Mouse (Mus musculus) hindbrain, embryonic 16.5 days (tissue): ENCODE results near the gene Tmem240. TPM values are rescaled to one million over a fixed set of nuclear protein-coding genes. Genes with fewer than 3 reads are reported as not detected.

Experiments used
- ATAC-seq: fragments of 200-750 bp; cut with Nextera tagmentation; 2 replicates; pipeline ENCODE4 v1.8.0; 2017; ENCODE audit warnings: moderate TSS enrichment, moderate library complexity
- H3K27ac ChIP-seq: fragments of 300-500 bp; sonication (generic); 2 replicates; pipeline ENCODE4 v1.5.1; 2014; ENCODE audit warnings: low read depth, mild to moderate bottlenecking, control low read depth, low read length, moderate library complexity
- H3K27me3 ChIP-seq: fragments of 300-500 bp; sonication (generic); replicated peaks from 2 replicates; pipeline ENCODE4 v1.6.1; 2014; ENCODE audit warnings: low read length; ENCODE audit not compliant: control insufficient read depth, insufficient read depth
- H3K36me3 ChIP-seq: fragments of 300-500 bp; sonication (generic); 2 replicates; pipeline ENCODE4 v1.6.1; 2014; ENCODE audit warnings: mild to moderate bottlenecking, low read length, moderate library complexity, mixed read lengths; ENCODE audit not compliant: control insufficient read depth, insufficient read depth
- H3K4me1 ChIP-seq: fragments of 300-500 bp; sonication (generic); 2 replicates; pipeline ENCODE4 v1.6.1; 2014; ENCODE audit warnings: low read depth, low read length; ENCODE audit not compliant: control insufficient read depth, insufficient read depth
- H3K4me2 ChIP-seq: fragments of 300-500 bp; sonication (generic); 2 replicates; pipeline ENCODE4 v1.6.1; 2014; ENCODE audit warnings: mild to moderate bottlenecking, low read length, control low read depth, moderate library complexity
- H3K4me3 ChIP-seq: fragments of 300-500 bp; sonication (generic); 2 replicates; pipeline ENCODE4 v1.5.1; 2014; ENCODE audit warnings: mild to moderate bottlenecking, low read length, control low read depth, moderate library complexity
- H3K9ac ChIP-seq: fragments of 300-500 bp; sonication (generic); 2 replicates; pipeline ENCODE4 v1.6.1; 2014; ENCODE audit warnings: low read depth, mild to moderate bottlenecking, control low read depth, low read length, moderate library complexity
- H3K9me3 ChIP-seq: fragments of 300-500 bp; sonication (generic); 2 replicates; pipeline ENCODE4 v1.6.1; 2014; ENCODE audit warnings: mild to moderate bottlenecking, low read length, moderate library complexity; ENCODE audit not compliant: control insufficient read depth
- WGBS: fragments of 180-500 bp; shearing (Covaris S2); extraction: QIAGEN DNeasy Blood & Tissue Kit; methylation state at CpG from one replicate; pipeline ENCODE4 v1.1.7; 2014; 5-methylcytosine and 5-hydroxymethylcytosine counted together
- polyA plus RNA-seq: library from polyadenylated mRNA; unstranded; fragments of >200 nt; fragmentation: Nextera tagmentation; extraction: Ambion mirVana; gene quantifications from 2 replicates; pipeline ENCODE4 v1.2.1, GENCODE M21; 2015

Gene Tmem240
- polyA plus RNA-seq, 1 experiment from 2014 or later, result 17.4 TPM

DNA sequence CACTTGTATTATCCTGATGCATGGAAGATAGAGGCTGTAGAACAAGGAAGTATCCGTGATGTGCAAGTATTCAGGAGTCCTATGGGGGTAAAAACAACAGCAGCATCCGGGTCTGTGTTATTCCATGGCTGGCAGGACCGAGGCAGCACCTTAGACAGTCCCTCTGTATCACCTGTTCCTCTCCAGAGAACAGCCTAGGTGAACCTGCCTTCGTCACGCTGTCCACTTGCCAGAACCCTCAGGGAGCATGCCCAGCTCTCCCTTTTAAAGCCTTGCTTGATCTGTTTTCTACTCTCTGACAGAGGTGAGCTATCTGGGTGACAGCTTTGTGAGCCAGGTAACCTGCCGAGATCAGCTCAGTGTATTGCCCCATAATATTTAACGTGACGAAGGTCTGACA is 9.9 kb downstream of the Tmem240 start:
- no peak for ATAC-seq
- WGBS, result 95% methylated on average over 8 of the region's 8 CpGs
- peaks cover 40% of the 10 kb centered on the region for H3K36me3 ChIP-seq

DNA sequence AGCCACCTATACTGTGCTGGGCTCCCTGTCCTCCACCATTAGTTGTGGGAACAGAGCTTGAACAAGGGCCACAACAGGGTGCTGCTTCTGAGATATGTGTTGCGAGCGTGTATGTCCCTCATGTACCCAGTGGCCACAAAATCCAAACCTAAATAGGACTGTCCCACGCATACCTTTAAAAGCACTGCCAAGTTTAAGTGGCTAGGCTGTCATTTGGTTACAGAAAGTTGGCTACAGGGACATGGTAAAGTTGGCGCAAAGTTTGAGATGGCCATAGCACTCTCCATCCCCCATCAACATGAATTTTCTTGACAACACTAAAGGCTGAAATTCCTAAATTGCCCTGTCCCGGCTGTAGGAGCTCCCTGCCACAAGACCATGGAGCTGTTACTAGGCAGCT is 10.5 kb downstream of the Tmem240 start:
- no peak overlapping the region for H3K27ac ChIP-seq
- H3K36me3 ChIP-seq, result peaks cover 40% of the 10 kb centered on the region
- ATAC-seq, result no peak
- WGBS, result 96% methylated on average over 5 of the region's 5 CpGs
- H3K27me3 ChIP-seq, result no peaks in the 10 kb centered on the region
- no peaks in the 10 kb centered on the region for H3K4me1 ChIP-seq
- H3K4me2 ChIP-seq, result no peak overlapping the region
- no peak overlapping the region for H3K9ac ChIP-seq
- no peaks in the 10 kb centered on the region for H3K9me3 ChIP-seq
- no peak overlapping the region for H3K4me3 ChIP-seq

More for the DNA sequence above, 9.9 kb downstream of the Tmem240 start:
- H3K9me3 ChIP-seq, result no peaks in the 10 kb centered on the region
- no peaks in the 10 kb centered on the region for H3K27me3 ChIP-seq
- H3K27ac ChIP-seq, result no peak overlapping the region
- no peak overlapping the region for H3K4me3 ChIP-seq
- no peaks in the 10 kb centered on the region for H3K4me1 ChIP-seq
- H3K4me2 ChIP-seq, result no peak overlapping the region
- H3K9ac ChIP-seq, result no peak overlapping the region

DNA sequence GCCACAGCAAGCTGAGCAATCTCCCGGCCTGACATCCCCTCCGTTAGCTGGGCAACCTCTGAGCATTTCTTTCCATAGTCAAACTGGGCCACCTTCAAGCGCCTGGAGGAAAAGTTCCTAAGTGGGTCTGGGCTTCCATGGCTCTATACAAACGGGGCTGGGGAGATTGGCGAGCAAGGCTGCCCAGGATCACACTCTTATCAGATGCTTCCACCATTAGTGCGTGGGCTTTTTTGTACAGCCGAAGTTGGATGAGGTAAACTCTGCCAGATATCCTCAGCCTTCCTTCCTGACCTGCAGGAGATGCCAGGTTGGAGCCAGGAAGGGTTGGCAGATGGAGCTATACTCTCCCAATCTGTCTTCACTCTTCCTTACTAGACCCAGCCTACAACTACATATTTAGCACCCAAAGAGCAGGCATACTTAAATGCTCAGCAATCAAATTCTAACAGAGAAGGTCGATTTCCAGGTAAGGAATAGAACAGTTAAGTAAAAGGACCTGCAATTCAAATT is 11.5 kb downstream of the Tmem240 start:
- no peak for ATAC-seq
- 89% methylated on average over 8 of the region's 8 CpGs for WGBS
- Histone ChIP-seq H3K9me3 (no peaks in the 10 kb centered on the region), H3K27ac (no peak overlapping the region), H3K4me1 (no peaks in the 10 kb centered on the region), H3K4me2 (no peak overlapping the region), H3K36me3 (peaks cover 33% of the 10 kb centered on the region), H3K9ac (no peak overlapping the region), H3K27me3 (no peaks in the 10 kb centered on the region), H3K4me3 (no peak overlapping the region)

DNA sequence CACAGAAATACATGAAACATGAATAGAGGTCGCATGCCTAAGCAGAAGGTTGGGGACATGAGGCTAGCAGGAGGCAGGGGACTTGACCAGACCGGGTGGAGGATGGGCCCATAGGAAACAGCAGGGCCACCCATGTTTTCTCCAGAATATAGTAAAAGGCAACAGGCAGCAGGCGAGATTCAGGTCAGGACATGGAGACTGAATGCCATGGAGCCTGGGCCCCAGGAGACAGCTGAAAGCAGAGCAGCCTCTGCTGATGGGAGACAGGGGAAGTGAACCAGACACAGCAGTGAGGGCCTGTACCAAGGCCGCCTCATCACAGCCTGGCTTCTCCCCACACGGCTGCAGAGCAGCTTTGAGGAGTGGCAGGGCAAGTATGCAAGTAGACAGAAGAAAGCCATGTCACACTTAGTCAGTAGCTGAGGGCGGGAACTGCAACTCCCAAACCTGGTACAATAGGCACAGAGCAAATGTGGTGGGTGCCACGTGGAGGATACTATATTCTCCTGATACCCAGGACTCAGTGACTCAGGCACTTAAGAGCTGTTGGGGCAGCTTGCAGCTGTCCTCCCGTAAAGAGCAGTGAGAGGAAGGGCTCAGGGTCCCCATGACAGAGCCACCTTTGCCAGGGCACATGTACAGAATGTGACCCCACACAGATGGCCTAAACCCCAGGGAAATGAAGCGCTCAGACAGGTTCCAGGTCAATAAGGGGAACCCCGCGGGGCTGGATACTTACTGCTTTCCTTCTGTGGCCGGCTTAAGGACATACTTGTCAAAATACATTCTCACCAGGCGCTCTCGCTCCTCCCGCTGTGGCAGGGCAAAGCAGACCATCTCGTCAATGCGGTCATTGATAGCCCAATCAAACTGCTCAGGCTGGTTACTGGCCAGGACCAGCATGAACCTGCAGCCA is 12.2 kb downstream of the Tmem240 start:
- no peak overlapping the region for H3K27ac ChIP-seq
- ATAC-seq, result no peak
- no peaks in the 10 kb centered on the region for H3K9me3 ChIP-seq
- no peaks in the 10 kb centered on the region for H3K4me1 ChIP-seq
- H3K4me2 ChIP-seq, result no peak overlapping the region
- H3K36me3 ChIP-seq, result peaks cover 30% of the 10 kb centered on the region
- H3K27me3 ChIP-seq, result no peaks in the 10 kb centered on the region
- no peak overlapping the region for H3K4me3 ChIP-seq
- no peak overlapping the region for H3K9ac ChIP-seq
- 88% methylated on average over 17 of the region's 17 CpGs for WGBS

DNA sequence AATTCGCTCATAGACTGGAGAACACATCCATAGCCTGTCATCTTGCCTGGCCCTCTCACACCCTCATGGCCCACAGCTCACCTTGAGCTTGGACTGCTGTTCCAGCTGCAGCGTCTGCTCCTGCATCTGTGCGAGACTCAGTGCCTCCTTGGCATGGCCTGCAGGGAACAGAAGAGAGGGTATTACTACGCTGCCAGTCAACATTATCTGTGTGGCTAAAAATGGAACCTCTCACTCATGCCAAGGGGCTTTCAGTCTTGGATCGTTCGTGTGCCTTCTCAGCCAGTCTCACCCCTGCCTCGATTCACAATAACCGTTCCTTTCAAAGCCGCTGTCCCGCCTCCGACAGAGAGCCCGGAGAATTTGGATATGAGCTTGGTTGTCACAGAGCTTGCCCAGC is 22.4 kb downstream of the Tmem240 start:
- no peak overlapping the region for H3K4me3 ChIP-seq
- H3K9me3 ChIP-seq, result no peaks in the 10 kb centered on the region
- peaks cover 37% of the 10 kb centered on the region for H3K36me3 ChIP-seq
- no peak for ATAC-seq
- no peak overlapping the region for H3K27ac ChIP-seq
- 88% methylated on average over 12 of the region's 12 CpGs for WGBS
- no peak overlapping the region for H3K4me2 ChIP-seq
- no peaks in the 10 kb centered on the region for H3K27me3 ChIP-seq
- H3K9ac ChIP-seq, result no peak overlapping the region
- H3K4me1 ChIP-seq, result peaks cover 24% of the 10 kb centered on the region

DNA sequence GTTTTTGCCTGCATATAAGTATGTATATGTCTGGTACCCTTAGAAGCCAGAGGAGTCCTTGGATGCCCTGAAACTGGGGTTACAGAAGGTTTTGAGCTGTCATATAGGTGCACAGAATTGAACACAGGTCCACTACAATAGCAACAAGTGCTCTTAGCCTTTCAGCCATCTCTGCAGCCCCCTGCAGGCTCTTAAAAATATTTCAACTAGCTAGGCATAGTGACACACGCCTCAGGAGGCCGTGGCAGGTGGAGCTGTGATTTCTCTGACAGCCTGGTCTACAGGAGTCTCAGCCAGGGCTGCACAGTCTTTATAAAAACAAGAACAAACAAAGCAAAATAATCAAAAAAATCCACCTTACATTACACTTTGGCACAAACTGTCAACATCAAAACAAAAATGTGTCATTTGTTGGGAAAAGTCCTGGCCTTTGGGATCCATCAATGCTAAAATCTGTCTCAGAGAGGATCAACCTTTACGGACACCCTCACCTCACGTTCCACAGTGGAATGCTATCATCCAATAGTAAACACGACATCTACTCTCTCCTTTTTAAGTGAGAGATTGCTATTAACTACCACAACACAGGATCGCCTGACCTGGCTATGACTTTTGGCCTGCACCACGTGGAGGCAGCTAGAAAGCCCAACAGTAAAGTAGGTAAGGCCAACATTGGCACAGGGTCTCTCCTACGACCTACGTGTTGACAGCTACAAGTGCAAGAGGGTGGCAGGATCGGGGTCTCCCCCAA is 25.4 kb downstream of the Tmem240 start:
- ATAC-seq, result no peak
- H3K4me1 ChIP-seq, result peaks cover 24% of the 10 kb centered on the region
- H3K9ac ChIP-seq, result peak overlapping the region; percentile 83
- peak overlapping the region; percentile 98 for H3K4me2 ChIP-seq
- H3K4me3 ChIP-seq, result peak overlapping the region; percentile 79
- H3K27me3 ChIP-seq, result no peaks in the 10 kb centered on the region
- H3K9me3 ChIP-seq, result no peaks in the 10 kb centered on the region
- peak overlapping the region; percentile 63; the same call in 1 of the 2 replicates for H3K27ac ChIP-seq
- H3K36me3 ChIP-seq, result peaks cover 14% of the 10 kb centered on the region
- WGBS, result 4% methylated on average over 10 of the region's 10 CpGs

DNA sequence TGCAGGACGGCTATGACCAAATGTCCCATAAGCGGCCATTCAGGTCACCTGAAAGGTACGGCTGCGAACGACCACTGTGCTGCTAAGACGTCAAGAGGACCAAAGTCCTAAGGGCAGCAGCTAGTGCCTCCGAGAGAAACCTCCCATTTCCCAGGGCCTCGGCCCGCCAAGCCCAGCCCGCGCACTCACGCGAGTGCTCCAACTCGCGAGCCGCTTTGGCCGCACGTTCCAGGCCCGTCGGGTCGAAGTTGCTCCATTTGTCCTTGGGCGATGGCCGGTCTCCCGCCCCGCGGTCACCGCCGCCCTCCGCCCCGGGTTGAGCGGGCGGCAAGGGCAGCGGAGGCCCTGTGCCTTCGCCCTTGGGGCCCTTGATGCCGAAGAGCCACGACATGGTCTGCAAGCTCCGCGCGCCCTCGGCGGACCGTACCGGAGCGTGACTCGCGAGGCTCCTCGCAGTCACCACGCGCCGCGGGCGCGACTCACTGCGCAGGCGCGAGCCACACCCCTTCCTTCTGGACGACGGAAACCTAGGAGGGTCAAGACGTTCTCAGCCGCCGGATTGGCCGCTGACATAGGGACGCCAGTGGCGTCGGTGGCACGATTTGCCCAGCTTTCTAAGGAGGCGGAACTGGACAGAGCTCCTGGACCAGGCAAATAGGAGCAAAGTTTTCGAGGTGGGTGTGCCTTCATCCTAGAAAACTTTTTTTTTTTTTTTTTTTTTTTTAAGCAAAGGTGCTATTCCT is 26.2 kb downstream of the Tmem240 start, which contains the start of gene Atad3a:
Atad3a (minus strand) TSS at position 481 of the 743 bp plus-strand sequence.
- WGBS, result under 1% methylated on average over 57 of the region's 68 CpGs
- Histone ChIP-seq H3K4me3 (peak within 1 kb of the TSS; percentile 79), H3K9me3 (no peaks in the 10 kb centered on the region), H3K27me3 (no peaks in the 10 kb centered on the region), H3K4me1 (peaks cover 24% of the 10 kb centered on the region), H3K4me2 (peak within 1 kb of the TSS; percentile 98), H3K27ac (peak within 1 kb of the TSS; percentile 63), H3K9ac (peak within 1 kb of the TSS; percentile 83), H3K36me3 (peaks cover 7% of the 10 kb centered on the region; the same call in 1 of the 2 replicates)
- peak; percentile 98 for ATAC-seq

DNA sequence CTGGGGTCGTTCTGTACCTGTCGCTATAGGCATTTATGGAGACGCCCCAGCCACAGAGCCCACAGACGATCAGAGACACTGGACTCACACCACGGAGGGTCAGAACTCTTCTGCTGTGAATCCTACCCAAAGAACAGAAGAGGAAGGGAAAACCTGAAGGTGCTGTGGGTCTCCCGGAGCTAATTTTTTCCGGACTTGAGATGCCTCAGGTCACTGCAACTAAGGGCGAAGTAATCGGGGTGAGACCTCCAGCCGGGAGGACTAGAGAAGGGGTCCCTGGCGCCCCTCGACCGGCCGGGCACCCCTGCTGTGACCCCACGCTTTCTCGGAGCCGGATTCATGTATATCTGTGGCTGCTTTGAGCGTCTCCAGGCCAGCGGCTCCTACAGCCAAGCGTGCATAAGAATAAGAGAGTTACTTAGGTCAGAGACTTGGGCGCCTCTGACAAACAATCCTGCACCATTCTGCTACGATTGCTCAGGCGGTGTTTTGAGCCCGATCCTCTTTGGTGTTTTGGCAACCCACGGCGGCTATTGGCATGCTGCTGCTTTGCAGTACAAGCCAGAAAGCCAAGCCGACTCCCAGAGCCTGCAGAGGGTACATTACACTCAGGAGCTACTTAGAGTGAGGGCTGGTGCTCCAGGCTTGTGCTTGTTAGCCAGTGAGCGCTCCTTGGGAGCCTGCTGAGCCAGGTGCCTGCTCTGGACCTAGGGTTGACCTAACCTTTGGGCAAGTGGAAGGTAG is 26.9 kb downstream of the Tmem240 start:
- peak; percentile 1; the same call in 1 of the 2 replicates for ATAC-seq
- Histone ChIP-seq H3K27me3 (no peaks in the 10 kb centered on the region), H3K4me3 (peak overlapping the region; percentile 79), H3K9ac (peak overlapping the region; percentile 69), H3K4me1 (peaks cover 24% of the 10 kb centered on the region), H3K9me3 (no peaks in the 10 kb centered on the region), H3K4me2 (peak overlapping the region; percentile 98), H3K36me3 (no peaks in the 10 kb centered on the region), H3K27ac (no peak overlapping the region)
- WGBS, result 2% methylated on average over 28 of the region's 28 CpGs
